In the genomic region with DNA sequence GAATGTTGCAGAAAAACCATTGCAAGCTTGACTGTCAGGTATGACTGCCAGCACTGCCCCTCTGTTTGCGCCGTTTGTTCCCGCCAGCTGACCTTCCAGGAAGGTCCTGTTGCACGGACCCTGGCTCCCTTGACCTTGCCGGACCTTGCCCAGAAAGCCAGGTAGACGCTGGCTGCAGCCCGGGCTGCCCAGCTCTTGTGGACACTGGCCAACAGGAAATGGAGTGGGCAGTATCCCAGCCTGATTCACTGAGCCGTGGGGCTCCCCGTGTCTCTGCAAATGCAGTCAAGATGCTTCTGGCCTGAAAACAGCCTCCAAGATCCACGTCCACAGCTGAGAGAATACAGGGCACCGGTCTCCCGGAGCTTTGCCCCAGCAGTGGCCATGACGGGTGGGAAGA, we compare ENCODE assay signal across 20 mouse cellular contexts. TPM values are rescaled to one million over a fixed set of nuclear protein-coding genes. Genes with fewer than 3 reads are reported as not detected.
DNase-seq lines count a peak whose midpoint lies in the region; ATAC-seq and TF ChIP-seq lines count a peak whose summit lies in the region.
"Had no signal": no experiment of that assay in that cellular context is flagged by ENCODE, and none has a peak within 500 bp of the region (broad histone marks: within the 10 kb centered on the region; RNA-seq: fewer than 3 reads in every experiment).

No protein-coding gene starts in this region.

- H3K4me1 ChIP-seq in kidney, embryonic 14.5 days (ENCODE audit: control insufficient read depth, insufficient read depth, low read length), result no peaks in the 10 kb centered on the region
- peaks cover 41% of the 10 kb centered on the region for H3K4me1 ChIP-seq in cerebellum, adult 2 months (ENCODE audit: control insufficient read depth, insufficient read depth, low read length)
- no peaks in the 10 kb centered on the region for H3K4me1 ChIP-seq in intestine, embryonic 15.5 days (replicated peaks)
- H3K4me1 ChIP-seq: liver, embryonic 13.5 days; midbrain, embryonic 12.5 days; neural tube, embryonic 12.5 days had no signal

- no peaks in the 10 kb centered on the region for H3K9me3 ChIP-seq in kidney, embryonic 14.5 days (ENCODE audit: control insufficient read depth, low read length)
- H3K9me3 ChIP-seq in intestine, embryonic 15.5 days, result no peaks in the 10 kb centered on the region
- H3K9me3 ChIP-seq: forebrain, embryonic 13.5 days; heart, embryonic 13.5 days; limb, embryonic 13.5 days; liver, embryonic 13.5 days; midbrain, embryonic 12.5 days; neural tube, embryonic 12.5 days had no signal

- TF ChIP-seq CTCF in cerebellum, adult 2 months (IDR thresholded peaks at IDR 0.05; ENCODE audit: borderline replicate concordance, insufficient read depth, low read depth, low read length), result no peak

- no peak overlapping the region for H3K27ac ChIP-seq in kidney, embryonic 14.5 days (ENCODE audit: low read depth, low read length)
- peak overlapping the region; percentile 18 for H3K27ac ChIP-seq in cerebellum, adult 2 months (ENCODE audit: insufficient read depth, low read length)
- no peak overlapping the region for H3K27ac ChIP-seq in intestine, embryonic 15.5 days
- H3K27ac ChIP-seq: forebrain, embryonic 13.5 days; heart, embryonic 13.5 days; limb, embryonic 13.5 days; liver, embryonic 13.5 days; midbrain, embryonic 12.5 days; neural tube, embryonic 12.5 days had no signal

- H3K4me2 ChIP-seq in kidney, embryonic 14.5 days (replicated peaks; ENCODE audit: low read depth, low read length), result no peak overlapping the region
- no peak overlapping the region for H3K4me2 ChIP-seq in intestine, embryonic 15.5 days (replicated peaks)
- H3K4me2 ChIP-seq: forebrain, embryonic 13.5 days; heart, embryonic 13.5 days; limb, embryonic 13.5 days; liver, embryonic 13.5 days; lung, embryonic 14.5 days; midbrain, embryonic 12.5 days; neural tube, embryonic 12.5 days had no signal

- no peaks in the 10 kb centered on the region for H3K27me3 ChIP-seq in kidney, embryonic 14.5 days (ENCODE audit: control insufficient read depth, insufficient read depth, low read length)
- H3K27me3 ChIP-seq in cerebellum, adult 2 months (ENCODE audit: control insufficient read depth, insufficient read depth, low read length), result no peaks in the 10 kb centered on the region
- no peaks in the 10 kb centered on the region; the same call in 1 of the 2 replicates for H3K27me3 ChIP-seq in intestine, embryonic 15.5 days (replicated peaks)
- H3K27me3 ChIP-seq: forebrain, embryonic 13.5 days; liver, embryonic 13.5 days; midbrain, embryonic 12.5 days; neural tube, embryonic 12.5 days had no signal

- DNase-seq in kidney, adult 11 months, result peak; percentile 87
- peak; percentile 91 to 93 for DNase-seq in cerebellum, adult 2 months
- peak; percentile 86 to 89 for DNase-seq in cerebellum, postnatal 36 days
- DNase-seq in kidney, postnatal 4 days, result peak; percentile 12 to 30
- DNase-seq in lung, postnatal 36 days, result no peak
- DNase-seq: adrenal gland, postnatal 14 days; heart, postnatal 36 days; liver, embryonic 13.5 days; lung, postnatal 4 days had no signal

- no peak overlapping the region for H3K9ac ChIP-seq in kidney, embryonic 14.5 days (ENCODE audit: low read depth, low read length)
- no peak overlapping the region for H3K9ac ChIP-seq in intestine, embryonic 15.5 days
- H3K9ac ChIP-seq: forebrain, embryonic 13.5 days; heart, embryonic 13.5 days; limb, embryonic 13.5 days; liver, embryonic 13.5 days; lung, embryonic 14.5 days; midbrain, embryonic 12.5 days; neural tube, embryonic 12.5 days had no signal

- H3K4me3 ChIP-seq in kidney, embryonic 14.5 days (ENCODE audit: low read length), result no peak overlapping the region
- peak overlapping the region; percentile 34 for H3K4me3 ChIP-seq in cerebellum, adult 2 months (replicated peaks; ENCODE audit: insufficient read depth, low read depth, low read length)
- H3K4me3 ChIP-seq in intestine, embryonic 15.5 days (replicated peaks), result no peak overlapping the region
- H3K4me3 ChIP-seq: forebrain, embryonic 13.5 days; heart, embryonic 13.5 days; limb, embryonic 13.5 days; liver, embryonic 13.5 days; midbrain, embryonic 12.5 days; neural tube, embryonic 12.5 days had no signal

- 83% methylated on average over 13 of the region's 13 CpGs for WGBS in kidney, embryonic 14.5 days
- 5% methylated on average over 13 of the region's 13 CpGs for WGBS in cerebellum, adult 2 months
- WGBS in intestine, embryonic 15.5 days, result 85% methylated on average over 13 of the region's 13 CpGs

- no peaks in the 10 kb centered on the region for H3K36me3 ChIP-seq in kidney, embryonic 14.5 days (ENCODE audit: control insufficient read depth, insufficient read depth, low read length)
- H3K36me3 ChIP-seq in intestine, embryonic 15.5 days, result no peaks in the 10 kb centered on the region
- H3K36me3 ChIP-seq: heart, embryonic 13.5 days; limb, embryonic 13.5 days; liver, embryonic 13.5 days; midbrain, embryonic 12.5 days; neural tube, embryonic 12.5 days had no signal

- TF ChIP-seq POLR2A in cerebellum, adult 2 months (IDR thresholded peaks at IDR 0.05; ENCODE audit: borderline replicate concordance, insufficient read depth, low read length), result no peak

- ATAC-seq in kidney, embryonic 14.5 days (ENCODE audit: low FRiP score, low TSS enrichment), result no peak
- ATAC-seq in intestine, embryonic 15.5 days, result no peak
- ATAC-seq: activated CD4-positive, CD25-positive, alpha-beta regulatory T cell, adult 4 months; CD4-positive, CD25-positive, alpha-beta regulatory T cell, adult 4 months; forebrain, embryonic 13.5 days; Patski had no signal

RNA-seq across cellular contexts. Expression of a gene that starts 13.6 kb away (rescaled TPM):
- polyA plus RNA-seq in kidney, embryonic 14.5 days (2014; fragmentation: Nextera tagmentation; extraction: Ambion mirVana), result 0.09 and 0.10 TPM in 2 replicates
- polyA plus RNA-seq in cerebellum, adult 2 months (2012; rRNA removed), result 29.6 and 32.4 TPM in 2 replicates
- polyA plus RNA-seq in intestine, embryonic 15.5 days (2015; fragmentation: Nextera tagmentation; extraction: Ambion mirVana), result 0.06 and 0.21 TPM in 2 replicates
- polyA plus RNA-seq: activated CD4-positive, CD25-positive, alpha-beta regulatory T cell, adult 4 months; CD4-positive, CD25-positive, alpha-beta regulatory T cell, adult 4 months; heart, embryonic 13.5 days; Patski had no signal

Comparison
In these comparisons a context has a peak if more than half of its experiments do, and no peak if none do; other contexts are left out.
1. RNA of a gene that starts 13.6 kb away (polyA plus RNA-seq): 29.6 to 32.4 TPM in cerebellum, adult 2 months; 0.06 to 0.21 TPM in intestine, embryonic 15.5 days and 0.09 to 0.10 TPM in kidney, embryonic 14.5 days; every median in the first group is over 10 times any median in the second.